Mouse (Mus musculus): ENCODE measurements around the gene Nwd2. TPM values are rescaled to one million over a fixed set of nuclear protein-coding genes. Genes with fewer than 3 reads are reported as not detected.

The Nwd2 gene
- total RNA-seq, 2 experiments from 2014 or later, result not detected

GRCm38 (mm10) chr5:63748759-63749158 is 99.9 kb downstream of the Nwd2 start:
- no peak for ATAC-seq (replicated peaks; ENCODE audit: low FRiP score, poor library complexity, severe bottlenecking)

- no peak for ATAC-seq (replicated peaks; ENCODE audit: low FRiP score, poor library complexity, severe bottlenecking)
These were observed 106.3 kb downstream of the Nwd2 start for GRCm38 (mm10) chr5:63755092-63755761.

- no peak for ATAC-seq (replicated peaks; ENCODE audit: low FRiP score, poor library complexity, severe bottlenecking)
These were observed 107.0 kb downstream of the Nwd2 start for GRCm38 (mm10) chr5:63755938-63756337.

DNA sequence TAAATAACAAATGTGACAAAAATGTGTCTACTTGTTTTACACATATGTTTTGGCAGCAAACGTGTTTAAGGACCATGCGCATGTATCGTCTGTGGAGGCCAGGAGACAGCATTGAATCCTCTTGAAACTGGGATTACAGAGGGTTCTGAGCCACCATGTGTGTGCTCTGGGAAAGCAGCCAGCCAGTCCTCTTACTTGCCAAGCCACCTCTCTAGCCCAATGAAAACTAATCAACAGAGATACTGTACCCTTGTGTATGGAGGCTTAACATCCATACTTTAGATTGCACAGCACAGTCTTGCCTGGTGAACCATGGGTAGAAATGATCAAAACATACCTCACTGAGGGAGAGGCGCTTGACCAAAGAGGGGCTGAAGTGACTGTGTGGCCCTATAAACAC is 117.0 kb downstream of the Nwd2 start:
- no peak for ATAC-seq (replicated peaks; ENCODE audit: low FRiP score, poor library complexity, severe bottlenecking)

- no peak for ATAC-seq (replicated peaks; ENCODE audit: low FRiP score, poor library complexity, severe bottlenecking)
These were observed 117.8 kb downstream of the Nwd2 start for GRCm38 (mm10) chr5:63766715-63767114.

DNA sequence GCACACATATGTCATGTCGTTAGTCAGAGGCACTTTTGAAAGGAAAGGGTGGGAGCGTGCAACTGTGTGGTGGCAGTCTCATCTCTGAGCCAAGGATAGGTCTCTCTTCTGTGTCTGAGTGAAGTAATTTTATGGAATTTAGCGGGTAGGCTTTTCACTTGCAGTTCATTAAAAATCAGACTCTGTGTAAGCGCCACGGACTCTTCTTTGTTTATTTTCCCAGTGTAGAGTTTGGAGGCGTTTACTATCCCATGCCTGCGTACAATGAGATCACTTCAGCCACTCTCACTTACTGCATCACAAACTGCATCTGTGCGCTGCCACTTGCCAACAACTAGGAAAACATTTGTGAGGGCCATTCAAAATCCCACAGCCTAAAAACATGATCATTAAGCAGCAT is 118.6 kb downstream of the Nwd2 start:
- ATAC-seq (replicated peaks; ENCODE audit: low FRiP score, poor library complexity, severe bottlenecking), result no peak

GRCm38 (mm10) chr5:63768220-63768619 is 119.3 kb downstream of the Nwd2 start:
- no peak for ATAC-seq (replicated peaks; ENCODE audit: low FRiP score, poor library complexity, severe bottlenecking)

DNA sequence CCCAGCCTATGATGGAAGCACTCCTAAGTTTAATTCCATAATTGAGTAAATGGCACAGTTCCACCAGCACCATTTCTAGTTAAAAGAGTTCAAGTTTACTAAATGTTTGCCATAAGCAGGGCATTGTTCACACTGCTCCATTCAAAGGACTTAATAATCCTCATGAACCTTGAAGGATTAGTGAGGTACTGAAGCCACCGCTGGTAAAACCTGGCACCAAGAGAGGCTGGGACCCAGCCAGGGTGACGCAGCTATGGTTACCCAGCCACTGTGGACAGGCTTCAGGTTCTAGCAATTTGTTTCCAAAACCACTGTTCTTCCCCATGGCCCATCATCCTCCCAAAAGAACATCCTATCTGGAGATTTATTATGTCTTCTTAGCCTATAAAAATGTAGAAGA is 124.1 kb downstream of the Nwd2 start:
- ATAC-seq (replicated peaks; ENCODE audit: low FRiP score, poor library complexity, severe bottlenecking), result no peak

DNA sequence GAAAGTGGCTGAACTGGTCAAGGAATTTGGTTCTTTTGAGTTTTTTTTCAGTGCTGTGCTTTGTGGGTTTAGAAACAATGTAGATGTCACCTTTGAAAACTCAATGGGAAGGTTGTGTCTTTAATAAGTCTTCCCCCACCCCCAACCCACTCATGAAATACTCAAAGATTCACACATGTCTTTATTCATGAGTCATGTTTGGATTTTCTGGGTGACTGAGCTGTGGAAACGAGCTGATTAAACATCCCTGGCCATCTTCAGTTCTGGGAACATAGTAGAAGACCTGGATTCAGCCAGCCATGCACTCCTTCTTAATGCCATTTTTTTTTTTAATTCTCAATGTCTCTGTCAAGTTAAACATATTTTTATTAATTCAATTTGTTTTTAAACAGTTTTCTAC is 124.7 kb downstream of the Nwd2 start:
- ATAC-seq (replicated peaks; ENCODE audit: low FRiP score, poor library complexity, severe bottlenecking), result no peak

GRCm38 (mm10) chr5:63788156-63788826 is 139.4 kb downstream of the Nwd2 start:
- ATAC-seq (replicated peaks; ENCODE audit: low FRiP score, poor library complexity, severe bottlenecking), result no peak

DNA sequence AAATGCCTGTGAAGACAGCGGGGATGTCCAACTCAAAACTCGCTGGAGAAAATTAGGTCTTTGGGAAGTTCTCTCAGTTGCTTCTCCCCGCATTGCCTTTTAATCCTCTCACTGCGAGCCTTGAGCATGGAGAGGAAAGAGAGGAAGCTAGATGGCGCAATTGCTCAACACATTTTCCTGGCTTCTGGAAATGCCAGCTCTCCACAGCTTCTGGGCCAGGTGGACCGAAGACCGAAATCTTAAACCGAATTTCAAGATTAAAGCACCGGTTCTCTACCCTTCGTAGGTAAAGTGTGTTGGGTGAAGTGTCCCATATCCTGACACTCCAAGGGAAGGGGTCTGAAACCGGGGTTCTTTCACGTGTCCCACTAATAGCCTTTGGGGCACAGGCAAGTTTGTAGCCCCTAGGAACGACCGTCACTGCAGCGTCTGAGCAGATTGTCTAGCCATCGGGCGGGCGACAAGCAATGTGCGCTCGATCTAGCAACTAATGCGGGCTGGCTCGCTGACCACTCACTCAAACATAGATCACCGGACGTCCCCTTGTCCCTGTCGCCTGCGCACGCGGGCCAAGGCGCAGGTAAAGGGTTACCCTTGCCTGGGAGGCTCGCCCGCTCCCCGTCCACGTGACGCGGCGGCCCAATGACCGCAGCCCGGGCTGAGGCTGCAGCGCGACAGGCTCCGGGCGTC is 163.1 kb downstream of the Nwd2 start, which contains the start of gene 0610040J01Rik:
0610040J01Rik (plus strand) TSS at position 545 of the 690 bp plus-strand sequence.
- no peak for ATAC-seq (replicated peaks; ENCODE audit: low FRiP score, poor library complexity, severe bottlenecking)

GRCm38 (mm10) chr5:63812509-63812865 is 163.6 kb downstream of the Nwd2 start:
- no peak for ATAC-seq (replicated peaks; ENCODE audit: low FRiP score, poor library complexity, severe bottlenecking)

- ATAC-seq (replicated peaks; ENCODE audit: low FRiP score, poor library complexity, severe bottlenecking), result no peak
These were observed 167.7 kb downstream of the Nwd2 start for GRCm38 (mm10) chr5:63816643-63817042.

DNA sequence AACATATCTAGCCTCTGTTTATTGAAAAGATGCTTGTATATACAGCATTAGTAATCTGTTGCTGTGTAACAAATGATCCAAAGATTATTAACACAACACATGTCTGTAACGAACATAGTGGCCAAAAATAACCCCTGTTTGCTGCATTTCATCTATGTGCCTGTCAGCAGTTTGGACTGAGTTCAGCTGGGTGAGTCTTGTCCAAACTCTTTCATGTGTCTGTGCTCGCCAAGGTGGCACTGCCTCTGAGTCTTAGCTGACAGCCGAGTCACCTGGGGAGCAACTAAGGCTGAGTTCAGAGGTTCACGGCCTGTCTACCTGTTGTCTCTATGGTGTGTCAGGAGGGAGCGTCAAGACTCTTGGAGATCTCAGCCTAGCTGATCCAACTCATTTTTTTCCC is 168.4 kb downstream of the Nwd2 start:
- ATAC-seq (replicated peaks; ENCODE audit: low FRiP score, poor library complexity, severe bottlenecking), result no peak

GRCm38 (mm10) chr5:63818975-63819374 is 170.1 kb downstream of the Nwd2 start:
- ATAC-seq (replicated peaks; ENCODE audit: low FRiP score, poor library complexity, severe bottlenecking), result no peak

- no peak for ATAC-seq (replicated peaks; ENCODE audit: low FRiP score, poor library complexity, severe bottlenecking)
These were observed 170.6 kb downstream of the Nwd2 start for GRCm38 (mm10) chr5:63819519-63819918.

DNA sequence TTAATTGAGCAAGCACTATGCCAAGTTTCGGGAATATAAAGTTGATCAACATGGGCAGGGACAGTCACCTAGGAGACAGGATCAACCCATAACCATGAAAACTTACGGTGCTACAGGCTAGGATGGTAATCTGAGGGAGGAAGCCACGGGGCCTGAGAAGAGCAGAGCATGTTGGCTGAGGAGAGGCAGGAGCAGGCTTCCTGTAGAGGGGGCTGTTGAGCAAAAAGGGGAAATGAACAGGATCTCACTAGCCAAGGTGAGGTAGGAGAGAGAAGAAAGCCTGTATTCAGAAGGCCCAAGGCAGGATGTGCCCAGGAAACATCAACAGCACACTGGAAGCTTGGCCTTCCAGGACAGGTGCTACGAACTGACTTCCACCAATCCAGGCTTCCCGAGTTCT is 172.3 kb downstream of the Nwd2 start:
- no peak for ATAC-seq (replicated peaks; ENCODE audit: low FRiP score, poor library complexity, severe bottlenecking)

DNA sequence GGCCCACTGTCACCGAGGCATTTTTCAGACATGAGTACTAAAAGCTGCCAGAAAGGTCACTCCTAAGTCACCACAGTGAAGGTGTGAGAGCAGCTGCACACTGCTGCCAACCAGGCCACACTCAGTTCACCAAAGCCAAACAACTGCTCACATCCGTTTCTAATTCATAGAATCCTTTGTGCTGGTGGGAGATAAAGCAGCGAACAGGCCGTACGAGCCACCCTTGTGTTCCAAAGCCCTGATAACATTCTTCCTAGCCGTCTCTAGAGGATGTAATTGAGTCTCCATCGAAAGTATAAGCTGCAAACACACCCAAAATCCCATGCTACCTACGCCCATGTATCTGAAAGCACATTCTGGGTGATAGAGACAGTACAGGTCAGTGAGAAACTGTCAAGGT is 173.0 kb downstream of the Nwd2 start:
- ATAC-seq (replicated peaks; ENCODE audit: low FRiP score, poor library complexity, severe bottlenecking), result no peak

- no peak for ATAC-seq (replicated peaks; ENCODE audit: low FRiP score, poor library complexity, severe bottlenecking)
These were observed 174.7 kb downstream of the Nwd2 start for GRCm38 (mm10) chr5:63823362-63824332.
